Mouse (Mus musculus) frontal cortex, postnatal 14 days (tissue): Measurements from ENCODE around the gene Bst2.
"Not testable (repeated sequence)": the region's sequence is repeated elsewhere in the genome, so short reads cannot be mapped to it uniquely, and the experiment has no call there.

Experiments used
- DNase-seq, 2 experiments: peaks; one replicate each; pipeline ENCODE4 v3.0.0; 2022; ENCODE audit warnings: low spot score in 2 of 2

Gene Bst2

GRCm38 (mm10) chr8:71560071-71560470 lies 22.8 kb upstream of the Bst2 start:
- no peak for DNase-seq

- DNase-seq = no peak
Measured at GRCm38 (mm10) chr8:71558958-71559690, 21.9 kb upstream of the Bst2 start.

- no peak for DNase-seq
Measured at GRCm38 (mm10) chr8:71558071-71558957, 21.1 kb upstream of the Bst2 start, which contains the start of gene Tmem221. TSS of gene Tmem221 (minus strand) at chr8:71558871.

GRCm38 (mm10) chr8:71554644-71555043 lies 17.4 kb upstream of the Bst2 start:
- no peak for DNase-seq

- no peak for DNase-seq
Measured at GRCm38 (mm10) chr8:71554001-71554400, 16.7 kb upstream of the Bst2 start.

- DNase-seq = no peak
Measured at GRCm38 (mm10) chr8:71552770-71553169, 15.5 kb upstream of the Bst2 start.

GRCm38 (mm10) chr8:71550754-71551153 lies 13.5 kb upstream of the Bst2 start:
- no peak for DNase-seq

GRCm38 (mm10) chr8:71547590-71547989 lies 10.3 kb upstream of the Bst2 start:
- DNase-seq = no peak

- DNase-seq = no peak
Measured at GRCm38 (mm10) chr8:71545053-71545452, 7.8 kb upstream of the Bst2 start.

GRCm38 (mm10) chr8:71543755-71544154 lies 6.5 kb upstream of the Bst2 start:
- no peak for DNase-seq

- DNase-seq = peak; percentile 95 to 97
Measured at GRCm38 (mm10) chr8:71542632-71543343, 5.5 kb upstream of the Bst2 start, which contains the start of gene Mvb12a. TSS of gene Mvb12a (plus strand) at chr8:71542922.

GRCm38 (mm10) chr8:71535663-71536062 lies 1.6 kb downstream of the Bst2 start:
- no peak for DNase-seq

GRCm38 (mm10) chr8:71534263-71534810 lies 2.9 kb downstream of the Bst2 start:
- no peak for DNase-seq

- DNase-seq = not testable (repeated sequence)
Measured at GRCm38 (mm10) chr8:71530735-71531467, 6.4 kb downstream of the Bst2 start.

GRCm38 (mm10) chr8:71528362-71529073 lies 8.7 kb downstream of the Bst2 start:
- no peak for DNase-seq

- no peak for DNase-seq
Measured at GRCm38 (mm10) chr8:71527162-71527870, 9.9 kb downstream of the Bst2 start.

GRCm38 (mm10) chr8:71526272-71526671 lies 11.0 kb downstream of the Bst2 start:
- no peak for DNase-seq

GRCm38 (mm10) chr8:71525226-71526050 lies 11.8 kb downstream of the Bst2 start, which contains the start of gene Ccdc194:
TSS of gene Ccdc194 (minus strand) at chr8:71525711.
- no peak for DNase-seq

GRCm38 (mm10) chr8:71521634-71522033 lies 15.6 kb downstream of the Bst2 start:
- DNase-seq = peak; percentile 81 to 82
